Mouse (Mus musculus): Measurements from ENCODE around the gene Cd5l.

- TF ChIP-seq CTCF (IDR thresholded peaks at IDR 0.05; ENCODE audit: borderline replicate concordance, control insufficient read depth, extremely low read depth, insufficient read depth, low read length, poor library complexity) (no peak), POLR2A (IDR thresholded peaks at IDR 0.05; ENCODE audit: control insufficient read depth, extremely low read depth, insufficient read depth, low read length, poor library complexity) (no peak)
Observed at GRCm38 (mm10) chr3:87381806-87382712, 24.4 kb downstream of the Cd5l start.
